Mouse (Mus musculus) forebrain, postnatal 0 days (tissue): Measurements from ENCODE around the gene Cyp4f13. TPM values are rescaled to one million over a fixed set of nuclear protein-coding genes. Genes with fewer than 3 reads are reported as not detected.
A peak's percentile ranks its signal among the peaks of the same experiment; 100 is the strongest.

Source experiments
- ATAC-seq: fragments of 200-750 bp; cut with Nextera tagmentation; 2 replicates; pipeline ENCODE4 v1.8.0; 2017; ENCODE audit warnings: mild to moderate bottlenecking, moderate library complexity
- DNase-seq: peaks from one replicate; pipeline ENCODE4 v3.0.0-alpha.2; 2015
- H3K27ac ChIP-seq: fragments of 300-500 bp; sonication (generic); 2 replicates; pipeline ENCODE4 v1.5.1; 2014; ENCODE audit warnings: low read depth, mild to moderate bottlenecking, antibody characterized with exemption, low read length, moderate library complexity, mixed read lengths
- H3K27me3 ChIP-seq: fragments of 300-500 bp; sonication (generic); 2 replicates; pipeline ENCODE4 v1.6.1; 2014; ENCODE audit warnings: mild to moderate bottlenecking, low read length, mixed read lengths; ENCODE audit not compliant: insufficient read depth
- H3K36me3 ChIP-seq: fragments of 300-500 bp; sonication (generic); 2 replicates; pipeline ENCODE4 v1.6.1; 2014; ENCODE audit warnings: mild to moderate bottlenecking, moderate library complexity; ENCODE audit not compliant: insufficient read depth
- H3K4me1 ChIP-seq: fragments of 300-500 bp; sonication (generic); 2 replicates; pipeline ENCODE4 v1.6.1; 2014; ENCODE audit warnings: antibody characterized with exemption; ENCODE audit not compliant: insufficient read depth
- H3K4me2 ChIP-seq: fragments of 300-500 bp; sonication (generic); 2 replicates; pipeline ENCODE4 v1.6.1; 2014; ENCODE audit warnings: low read depth, mild to moderate bottlenecking, moderate library complexity
- H3K4me3 ChIP-seq: fragments of 300-500 bp; sonication (generic); 2 replicates; pipeline ENCODE4 v1.5.1; 2014; ENCODE audit warnings: low read depth, low read length, mixed read lengths
- H3K9ac ChIP-seq: fragments of 300-500 bp; sonication (generic); 2 replicates; pipeline ENCODE4 v1.6.1; 2014; ENCODE audit warnings: mild to moderate bottlenecking
- H3K9me3 ChIP-seq: fragments of 300-500 bp; sonication (generic); 2 replicates; pipeline ENCODE4 v1.6.1; 2016; ENCODE audit warnings: low read length
- CTCF ChIP-seq: sonication (generic); IDR thresholded peaks from 2 replicates; pipeline ENCODE4 v1.5.1; 2016; ENCODE audit warnings: antibody characterized with exemption, control low read depth, low read depth
- WGBS: fragments of 180-500 bp; shearing (Covaris S2); extraction: QIAGEN DNeasy Blood & Tissue Kit; methylation state at CpG from one replicate; pipeline ENCODE4 v1.1.7; 2014; 5-methylcytosine and 5-hydroxymethylcytosine counted together
- polyA plus RNA-seq: library from polyadenylated mRNA; unstranded; fragments of >200 nt; fragmentation: Nextera tagmentation; extraction: Ambion mirVana; gene quantifications from 2 replicates; pipeline ENCODE4 v1.2.1, GENCODE M21; 2015
- total RNA-seq: library from RNA; depleted of rRNA; stranded (reverse); fragments of >200 nt; gene quantifications from 2 replicates; pipeline ENCODE4 v1.2.3, GENCODE M21; 2014

Cyp4f13 gene
- total and polyA plus RNA-seq, 2 experiments from 2014 or later: 6.9 to 7.8 TPM

DNA sequence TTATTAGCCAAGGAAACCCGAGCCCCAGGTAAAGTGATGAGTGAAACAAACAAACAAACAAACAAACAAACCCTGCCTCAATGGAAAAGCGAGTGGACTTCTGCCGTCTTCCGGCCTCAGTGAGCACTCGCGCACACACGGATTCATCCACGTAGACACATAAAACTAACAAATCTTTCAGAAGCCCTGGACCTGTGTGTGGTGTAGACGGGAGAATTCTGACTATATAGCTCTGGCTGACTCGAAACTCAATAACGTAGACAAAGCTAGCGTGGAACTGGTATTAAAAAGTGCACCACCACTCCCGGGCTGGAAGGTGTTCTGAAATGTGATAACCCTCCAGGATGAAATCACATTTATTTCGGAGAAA is 18.0 kb upstream of the Cyp4f13 start:
- ATAC-seq (peak; percentile 63), DNase-seq (no peak)
- no peaks in the 10 kb centered on the region for H3K36me3 ChIP-seq
- TF ChIP-seq CTCF: no peak
- 0 out of 2 replicates have a peak overlapping the region, but pooled peaks have one; percentile 47 for H3K27ac ChIP-seq
- H3K4me3 ChIP-seq: peak overlapping the region; percentile 89
- H3K9me3 ChIP-seq: no peaks in the 10 kb centered on the region
- H3K4me1 ChIP-seq: peaks cover 12% of the 10 kb centered on the region
- no peaks in the 10 kb centered on the region for H3K27me3 ChIP-seq
- peak overlapping the region; percentile 80 for H3K4me2 ChIP-seq
- 1% methylated on average over 14 of the region's 14 CpGs for WGBS
- H3K9ac ChIP-seq: peak overlapping the region; percentile 62

DNA sequence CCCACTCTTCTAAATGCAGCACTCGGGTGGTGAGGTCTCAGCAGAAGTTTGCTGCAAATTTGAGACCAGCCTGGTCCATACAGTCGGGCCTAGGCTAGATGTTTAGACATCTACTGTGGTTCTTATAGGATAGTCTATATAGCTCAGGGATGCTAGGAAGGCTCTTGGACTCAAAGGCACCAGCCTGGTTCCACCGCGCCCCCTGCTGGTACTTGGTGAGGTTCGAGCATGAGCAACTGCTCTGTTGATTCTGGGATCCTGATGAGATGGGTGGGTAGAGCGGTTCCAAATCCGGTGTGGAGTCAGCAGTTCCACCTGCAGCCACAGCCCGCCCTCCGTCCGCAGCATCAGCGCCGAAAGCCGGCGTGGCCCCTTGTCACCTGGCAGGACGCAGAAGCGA is 4.2 kb upstream of the Cyp4f13 start:
- Histone ChIP-seq H3K4me3 (no peak overlapping the region), H3K9ac (no peak overlapping the region), H3K36me3 (no peaks in the 10 kb centered on the region), H3K4me2 (no peak overlapping the region), H3K4me1 (no peaks in the 10 kb centered on the region), H3K27me3 (no peaks in the 10 kb centered on the region), H3K27ac (no peak overlapping the region), H3K9me3 (no peaks in the 10 kb centered on the region)
- DNase-seq: peak; percentile 68
- WGBS: 34% methylated on average over 16 of the region's 16 CpGs
- no peak for ATAC-seq
- TF ChIP-seq CTCF: peak; percentile 69

DNA sequence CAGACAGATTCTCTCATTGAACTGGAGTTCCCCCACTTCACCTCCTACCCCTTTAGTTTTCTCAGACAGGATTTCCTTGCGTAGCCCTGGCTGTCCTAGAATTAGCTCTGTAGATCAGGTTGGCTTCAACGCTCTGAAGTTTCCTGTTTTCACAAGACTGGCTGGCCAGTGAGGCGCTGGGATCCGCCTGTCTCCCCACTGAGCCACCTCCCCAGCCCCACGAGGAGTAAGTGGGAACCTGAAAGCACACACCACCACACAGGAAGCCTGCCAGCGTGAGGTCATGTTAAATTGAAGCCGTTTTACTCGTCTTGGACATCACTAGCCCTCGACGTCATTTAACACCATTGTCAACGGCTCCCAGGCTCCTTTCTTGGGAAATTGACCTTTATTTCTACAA is 3.8 kb upstream of the Cyp4f13 start:
- H3K27me3 ChIP-seq: no peaks in the 10 kb centered on the region
- H3K4me3 ChIP-seq: no peak overlapping the region
- no peaks in the 10 kb centered on the region for H3K9me3 ChIP-seq
- H3K36me3 ChIP-seq: no peaks in the 10 kb centered on the region
- H3K9ac ChIP-seq: no peak overlapping the region
- no peak for TF ChIP-seq CTCF
- no peaks in the 10 kb centered on the region for H3K4me1 ChIP-seq
- 83% methylated on average over 11 of the region's 11 CpGs for WGBS
- H3K4me2 ChIP-seq: no peak overlapping the region
- no peak for ATAC-seq
- no peak for DNase-seq
- no peak overlapping the region for H3K27ac ChIP-seq

- no peak for DNase-seq
- no peak for ATAC-seq
- Histone ChIP-seq H3K9ac (no peak overlapping the region), H3K4me3 (no peak overlapping the region), H3K4me2 (no peak overlapping the region), H3K4me1 (no peaks in the 10 kb centered on the region), H3K27ac (no peak overlapping the region), H3K27me3 (no peaks in the 10 kb centered on the region), H3K36me3 (no peaks in the 10 kb centered on the region), H3K9me3 (no peaks in the 10 kb centered on the region)
- no peak for TF ChIP-seq CTCF
- WGBS: 88% methylated on average over 3 of the region's 3 CpGs
Observed at GRCm38 (mm10) chr17:32950136-32950535, 2.9 kb upstream of the Cyp4f13 start.

DNA sequence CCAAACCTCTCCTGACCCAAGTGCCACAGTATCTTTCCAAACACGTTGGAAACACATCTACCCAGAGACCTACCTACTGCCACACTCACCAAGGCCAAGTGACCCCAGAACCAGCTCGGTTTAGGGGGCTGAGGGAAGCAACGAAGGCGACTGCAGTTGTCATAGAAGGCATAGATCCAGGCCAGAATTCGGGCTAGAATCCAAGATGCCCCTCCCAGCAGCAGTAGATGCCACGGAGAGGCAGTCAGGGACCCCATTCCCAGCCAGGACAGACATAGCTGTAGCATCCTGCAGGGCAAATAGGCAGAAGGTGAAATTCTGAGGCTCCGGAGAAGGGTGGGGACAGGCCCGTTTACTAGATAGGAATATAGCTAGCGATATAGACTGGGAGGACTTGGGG is 486 bp downstream of the Cyp4f13 start:
- Histone ChIP-seq H3K27me3 (no peaks in the 10 kb centered on the region), H3K4me2 (peak overlapping the region; percentile 60), H3K4me1 (no peaks in the 10 kb centered on the region), H3K9me3 (no peaks in the 10 kb centered on the region), H3K9ac (peak overlapping the region; percentile 45), H3K27ac (peak overlapping the region; percentile 62), H3K4me3 (peak overlapping the region; percentile 45), H3K36me3 (no peaks in the 10 kb centered on the region)
- WGBS: 59% methylated on average over 9 of the region's 9 CpGs
- DNase-seq (no peak), ATAC-seq (no peak)
- no peak for TF ChIP-seq CTCF

DNA sequence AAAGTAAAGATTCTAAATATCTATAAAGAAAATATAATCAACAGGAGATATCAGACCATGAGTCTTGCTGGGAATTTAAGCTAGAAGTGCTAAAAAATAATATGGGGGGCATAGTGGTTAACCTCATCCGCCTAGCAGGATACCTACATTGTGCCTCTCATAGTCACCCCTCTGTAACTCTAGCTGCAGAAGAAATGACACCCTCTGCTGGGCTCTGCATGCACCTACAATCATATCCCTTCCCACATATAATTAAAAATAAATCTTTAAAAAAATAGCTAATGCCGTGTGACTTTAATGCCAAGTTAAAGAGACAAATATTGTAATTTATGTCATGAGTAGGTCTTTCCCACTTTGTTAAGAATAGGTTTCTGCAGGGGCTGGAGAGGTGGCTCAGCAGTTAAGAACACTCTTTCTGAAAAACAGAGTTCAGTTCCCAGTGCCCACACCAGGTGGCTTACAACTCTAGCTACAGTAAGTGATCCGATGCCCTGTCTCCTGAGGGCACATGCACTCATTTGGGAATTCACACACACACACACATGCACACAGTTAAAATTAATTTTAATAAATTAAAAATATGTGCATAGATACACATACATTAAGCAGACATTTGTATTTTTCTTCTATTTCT is 2.7 kb downstream of the Cyp4f13 start:
- TF ChIP-seq CTCF: no peak
- no peak overlapping the region for H3K9ac ChIP-seq
- no peak overlapping the region for H3K27ac ChIP-seq
- DNase-seq (no peak), ATAC-seq (no peak)
- no peak overlapping the region for H3K4me3 ChIP-seq
- no peaks in the 10 kb centered on the region for H3K9me3 ChIP-seq
- 57% methylated on average over 3 of the region's 3 CpGs for WGBS
- H3K4me1 ChIP-seq: no peaks in the 10 kb centered on the region
- H3K36me3 ChIP-seq: no peaks in the 10 kb centered on the region
- H3K4me2 ChIP-seq: no peak overlapping the region
- H3K27me3 ChIP-seq: no peaks in the 10 kb centered on the region

- DNase-seq (no peak), ATAC-seq (no peak)
- no peaks in the 10 kb centered on the region for H3K4me1 ChIP-seq
- H3K27ac ChIP-seq: no peak overlapping the region
- no peaks in the 10 kb centered on the region for H3K9me3 ChIP-seq
- no peak for TF ChIP-seq CTCF
- 84% methylated on average over 3 of the region's 3 CpGs for WGBS
- no peak overlapping the region for H3K4me2 ChIP-seq
- H3K4me3 ChIP-seq: no peak overlapping the region
- H3K36me3 ChIP-seq: no peaks in the 10 kb centered on the region
- H3K9ac ChIP-seq: no peak overlapping the region
- no peaks in the 10 kb centered on the region for H3K27me3 ChIP-seq
Observed at GRCm38 (mm10) chr17:32943661-32944060, 3.5 kb downstream of the Cyp4f13 start.

- 87% methylated on average over 4 of the region's 4 CpGs for WGBS
- Histone ChIP-seq H3K36me3 (no peaks in the 10 kb centered on the region), H3K4me2 (no peak overlapping the region), H3K27me3 (no peaks in the 10 kb centered on the region), H3K4me1 (no peaks in the 10 kb centered on the region), H3K4me3 (no peak overlapping the region), H3K9me3 (no peaks in the 10 kb centered on the region), H3K9ac (no peak overlapping the region), H3K27ac (no peak overlapping the region)
- ATAC-seq: no peak
- TF ChIP-seq CTCF: no peak
- DNase-seq: no peak
Observed at GRCm38 (mm10) chr17:32939831-32940230, 7.4 kb downstream of the Cyp4f13 start.
